In the genomic region with DNA sequence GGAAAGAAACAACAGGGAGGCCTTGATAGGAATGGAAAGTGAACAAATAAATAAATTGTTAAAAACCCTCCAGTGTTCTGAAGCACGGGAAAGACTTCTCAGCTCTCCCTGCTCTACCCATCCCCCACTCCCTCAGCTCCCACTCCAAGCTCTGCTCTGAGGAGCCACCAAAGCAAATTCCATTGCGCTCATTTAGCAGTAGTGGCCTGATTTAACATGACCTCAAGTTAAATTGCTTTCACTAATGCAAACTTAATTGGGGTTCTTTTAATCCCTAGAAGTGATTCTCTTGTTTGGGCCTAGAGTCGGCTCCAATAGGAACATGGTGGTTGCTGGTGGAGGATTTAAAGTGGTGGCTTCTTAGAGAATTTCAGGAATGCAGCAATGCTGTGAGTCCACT, we compare ENCODE assay signal across 13 mouse cellular contexts.
DNase-seq lines count a peak whose midpoint lies in the region; ATAC-seq and TF ChIP-seq lines count a peak whose summit lies in the region.
"Had no signal": no experiment of that assay in that cellular context is flagged by ENCODE, and none has a peak within 500 bp of the region (broad histone marks: within the 10 kb centered on the region; RNA-seq: fewer than 3 reads in every experiment).

No protein-coding gene starts in this region.

- no peak overlapping the region for H3K4me2 ChIP-seq in forebrain, embryonic 16.5 days (ENCODE audit: low read length)

- H3K9ac ChIP-seq in forebrain, embryonic 16.5 days (replicated peaks; ENCODE audit: low read depth, low read length), result no peak overlapping the region
- H3K9ac ChIP-seq: liver, embryonic 14.5 days had no signal

- peak overlapping the region; percentile 84 for H3K27ac ChIP-seq in forebrain, embryonic 10.5 days
- no peak overlapping the region for H3K27ac ChIP-seq in forebrain, embryonic 16.5 days (ENCODE audit: low read length)
- H3K27ac ChIP-seq in layer of hippocampus, adult 2 months, result peak overlapping the region; percentile 84
- H3K27ac ChIP-seq in embryonic fibroblast, embryonic 13.5 days (ENCODE audit: insufficient read depth, low read length), result peak overlapping the region; percentile 96
- H3K27ac ChIP-seq: liver, embryonic 14.5 days had no signal

- peak; percentile 50 for DNase-seq in forebrain, embryonic 10.5 days (ENCODE audit: extremely low spot score, low spot score)
- DNase-seq in layer of hippocampus, adult 2 months (ENCODE audit: low spot score in 2 of 2), result no peak
- DNase-seq in layer of hippocampus, adult 9-11 months, result no peak
- DNase-seq in Muller cell, postnatal 12 days (ENCODE audit: inconsistent ontology term), result peak; percentile 94
- DNase-seq in left cerebral cortex, postnatal 4 days, result no peak
- no peak for DNase-seq in frontal cortex, postnatal 14 days (ENCODE audit: low spot score in 2 of 2)
- DNase-seq: adrenal gland, postnatal 10 days; gastrocnemius, postnatal 36 days; thymus, adult 18-20 months had no signal

- intact Hi-C loops in left cerebral cortex, postnatal 4 days (cut with DNase I), result no loop called here

- no peaks in the 10 kb centered on the region for H3K27me3 ChIP-seq in forebrain, embryonic 10.5 days (ENCODE audit: poor library complexity, severe bottlenecking)
- H3K27me3 ChIP-seq in forebrain, embryonic 16.5 days (replicated peaks; ENCODE audit: control insufficient read depth, insufficient read depth, low read length), result no peaks in the 10 kb centered on the region
- H3K27me3 ChIP-seq: megakaryocyte, embryonic 14.5 days had no signal

- ATAC-seq in forebrain, embryonic 16.5 days, result no peak; the same call in 1 of the 2 replicates

- no peaks in the 10 kb centered on the region for H3K36me3 ChIP-seq in forebrain, embryonic 10.5 days (replicated peaks)
- no peaks in the 10 kb centered on the region for H3K36me3 ChIP-seq in forebrain, embryonic 16.5 days (ENCODE audit: control insufficient read depth, insufficient read depth)

- H3K9me3 ChIP-seq in forebrain, embryonic 10.5 days, result no peaks in the 10 kb centered on the region
- H3K9me3 ChIP-seq in forebrain, embryonic 16.5 days (ENCODE audit: control insufficient read depth, low read length), result no peaks in the 10 kb centered on the region
- H3K9me3 ChIP-seq: megakaryocyte, embryonic 14.5 days had no signal

- WGBS in forebrain, embryonic 10.5 days, result 13% methylated on average over 3 of the region's 3 CpGs
- 2% methylated on average over 3 of the region's 3 CpGs for WGBS in forebrain, embryonic 16.5 days

- TF ChIP-seq POLR2A in embryonic fibroblast, embryonic 13.5 days (IDR thresholded peaks at IDR 0.05; ENCODE audit: low read depth, low read length), result no peak

- TF ChIP-seq CTCF in layer of hippocampus, adult 2 months (conservative IDR thresholded peaks at IDR 0.05), result no peak
- TF ChIP-seq CTCF in embryonic fibroblast, embryonic 13.5 days (IDR thresholded peaks at IDR 0.05; ENCODE audit: borderline replicate concordance, insufficient read depth, low read length), result no peak

- no peak overlapping the region for H3K4me3 ChIP-seq in forebrain, embryonic 10.5 days
- no peak overlapping the region for H3K4me3 ChIP-seq in forebrain, embryonic 16.5 days (replicated peaks; ENCODE audit: low read length)
- H3K4me3 ChIP-seq in layer of hippocampus, adult 2 months, result no peak overlapping the region
- H3K4me3 ChIP-seq in embryonic fibroblast, embryonic 13.5 days (ENCODE audit: insufficient read depth, low read length), result no peak overlapping the region
- H3K4me3 ChIP-seq: megakaryocyte, embryonic 14.5 days had no signal

- peaks cover 31% of the 10 kb centered on the region for H3K4me1 ChIP-seq in forebrain, embryonic 10.5 days
- H3K4me1 ChIP-seq in forebrain, embryonic 16.5 days (replicated peaks; ENCODE audit: control insufficient read depth, insufficient read depth, low read length), result 0 out of 2 replicates have a peak, but pooled peaks cover 2% of the 10 kb centered on the region
- H3K4me1 ChIP-seq in embryonic fibroblast, embryonic 13.5 days (ENCODE audit: control insufficient read depth, insufficient read depth, low read length), result peaks cover 6% of the 10 kb centered on the region

Comparison
In these comparisons a context has a peak if more than half of its experiments do, and no peak if none do; other contexts are left out.
1. DNase-seq: peak in forebrain, embryonic 10.5 days (single experiment) and Muller cell, postnatal 12 days (single experiment); none in layer of hippocampus, adult 2 months (0 of 2), layer of hippocampus, adult 9-11 months (single experiment), left cerebral cortex, postnatal 4 days (single experiment) and frontal cortex, postnatal 14 days (0 of 2).